Mouse (Mus musculus) spleen, postnatal 10 days (tissue): Measurements from ENCODE around the gene Dnajc13.

Experiments used
- DNase-seq, 2 experiments: peaks; one replicate each; pipeline ENCODE4 v3.0.0; 2021 to 2022; ENCODE audit warnings: low spot score in 2 of 2

Dnajc13 gene

GRCm38 (mm10) chr9:104123101-104123500 lies 139.6 kb downstream of the Dnajc13 start:
- no peak for DNase-seq

DNA sequence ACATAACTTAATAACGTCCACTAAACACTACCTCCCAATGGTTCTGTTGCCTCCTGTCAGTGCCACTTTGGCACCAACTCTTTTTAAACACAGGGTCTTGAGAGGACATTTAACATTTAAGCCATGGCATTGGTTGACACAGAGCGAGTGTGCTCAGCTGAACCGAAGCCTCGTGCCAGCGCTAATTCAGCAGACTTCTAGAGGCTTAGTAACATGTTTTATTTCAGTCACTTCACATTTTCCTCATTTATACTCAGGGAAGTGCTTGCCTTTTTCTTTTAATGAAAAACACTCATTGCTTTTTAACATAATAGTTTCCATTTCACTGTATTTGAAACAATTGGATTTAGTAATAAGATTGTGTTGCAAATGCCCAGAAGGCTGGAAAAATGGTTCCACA lies 153.6 kb downstream of the Dnajc13 start:
- no peak for DNase-seq

DNA sequence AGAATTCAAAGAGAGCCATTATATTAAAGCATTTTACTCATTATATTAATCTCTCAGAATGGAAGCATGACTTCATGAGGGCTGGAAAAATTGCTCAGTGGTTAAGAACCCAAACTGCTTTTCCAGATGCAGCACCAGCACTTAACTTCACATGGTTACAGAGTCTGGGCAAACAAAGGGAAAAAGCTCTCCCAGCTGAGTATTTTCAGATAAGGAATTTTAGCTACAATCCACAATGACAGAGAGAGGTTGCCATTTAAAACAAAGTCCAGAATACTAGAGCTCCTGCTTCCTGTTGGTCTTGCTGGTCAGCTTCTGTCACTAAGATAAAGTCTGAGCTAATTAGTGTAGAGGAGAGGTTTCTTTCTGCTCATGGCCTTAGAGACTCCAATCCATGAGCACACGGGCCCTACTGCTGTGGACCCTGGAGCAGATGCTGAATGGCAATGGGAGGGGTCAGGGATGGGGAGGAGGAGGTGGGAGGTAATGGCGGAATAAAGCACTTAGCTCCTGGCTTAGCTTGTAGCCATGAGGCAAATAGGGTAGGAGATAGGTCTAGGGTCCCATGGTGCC lies 154.1 kb downstream of the Dnajc13 start:
- DNase-seq: no peak

GRCm38 (mm10) chr9:104107482-104107881 lies 155.2 kb downstream of the Dnajc13 start:
- DNase-seq: no peak

DNA sequence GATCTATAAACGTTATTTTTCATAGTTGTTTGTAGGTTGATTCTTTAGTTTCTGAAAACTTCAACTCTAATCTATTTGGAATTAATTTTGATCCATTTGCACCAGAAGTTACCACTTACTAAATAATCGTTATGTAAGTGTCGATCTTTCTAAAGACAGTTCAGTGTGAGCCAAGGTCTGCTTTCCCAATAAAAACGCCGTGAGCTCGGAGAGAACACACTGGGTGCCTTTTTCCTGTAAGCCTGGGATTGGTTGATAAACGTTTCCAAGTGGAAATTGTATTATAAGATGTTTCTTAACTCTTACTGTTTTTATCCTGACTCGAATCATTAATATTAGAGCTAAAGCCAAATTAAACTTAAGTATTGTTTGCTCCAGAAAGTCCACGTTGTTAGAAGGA lies 155.8 kb downstream of the Dnajc13 start:
- DNase-seq: no peak

DNA sequence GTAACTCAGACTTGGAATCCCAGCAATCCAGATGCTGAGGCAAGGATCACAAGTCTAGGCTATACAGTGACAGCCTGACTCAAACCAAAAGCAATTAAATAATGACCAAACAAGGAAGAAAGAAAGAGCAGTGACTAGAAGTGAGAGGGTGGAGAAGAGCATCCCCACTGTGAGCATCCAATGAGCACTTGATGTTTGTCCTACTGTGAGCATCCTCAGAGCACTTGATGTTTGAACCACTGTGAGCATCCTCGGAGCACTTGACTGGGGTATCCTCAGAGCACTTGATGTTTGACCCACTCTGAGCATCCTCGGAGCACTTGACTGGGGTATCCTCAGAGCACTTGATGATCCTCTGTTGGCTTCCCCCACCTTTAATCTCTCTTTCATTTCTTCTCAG lies 157.7 kb downstream of the Dnajc13 start:
- no peak for DNase-seq

GRCm38 (mm10) chr9:104102901-104103300 lies 159.8 kb downstream of the Dnajc13 start:
- DNase-seq: no peak

GRCm38 (mm10) chr9:104102301-104102700 lies 160.4 kb downstream of the Dnajc13 start:
- no peak for DNase-seq

DNA sequence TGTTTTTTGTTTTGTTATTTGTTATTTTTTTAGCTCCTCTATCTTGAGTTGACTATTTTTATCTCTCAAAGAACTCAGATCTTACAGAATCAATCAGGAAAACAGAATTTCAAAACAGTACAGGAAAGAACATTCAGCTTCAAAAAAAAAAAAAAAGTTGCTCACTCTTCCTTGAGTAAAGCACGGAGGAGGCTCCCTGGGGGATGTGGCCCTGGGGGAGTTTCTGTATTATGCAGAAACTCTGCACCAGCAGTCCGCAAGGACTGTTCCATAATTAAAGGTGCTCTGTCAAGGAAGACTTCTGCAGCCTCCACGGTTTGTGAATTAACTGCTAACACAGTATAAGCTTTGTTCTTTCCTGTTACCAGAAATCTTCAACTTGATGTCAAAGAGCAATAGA lies 161.3 kb downstream of the Dnajc13 start:
- peak in 1 of 2 experiments; percentile 24 for DNase-seq
